Mouse (Mus musculus): Measurements from ENCODE around the gene Gm26920. TPM values are rescaled to one million over a fixed set of nuclear protein-coding genes. Genes with fewer than 3 reads are reported as not detected.

The Gm26920 gene
- polyA plus RNA-seq, 1 experiment, result 0.17 TPM

- no peak for DNase-seq (ENCODE audit: low spot score)
Measured at GRCm38 (mm10) chr7:30060341-30060740, 29.9 kb downstream of the Gm26920 start.

DNA sequence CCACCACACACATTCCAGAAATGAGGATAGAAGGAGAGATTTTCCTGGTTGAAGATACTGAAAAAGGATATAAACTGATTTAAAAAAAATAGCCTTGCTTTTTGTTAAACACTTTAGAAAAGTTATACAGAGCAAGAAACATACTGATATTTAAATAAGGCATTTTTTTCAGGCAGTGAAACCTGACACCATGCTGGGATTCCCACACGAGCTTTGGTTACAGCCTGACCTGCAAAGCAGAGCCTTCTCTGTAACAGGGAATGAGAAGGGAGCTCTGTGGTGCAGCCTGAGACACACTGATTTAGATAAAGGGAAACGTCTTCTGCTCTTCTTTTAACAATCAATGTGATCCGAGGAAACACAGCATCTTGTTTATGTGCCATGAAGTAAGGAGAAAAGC is 36.6 kb downstream of the Gm26920 start:
- no peak for DNase-seq (ENCODE audit: low spot score)

DNA sequence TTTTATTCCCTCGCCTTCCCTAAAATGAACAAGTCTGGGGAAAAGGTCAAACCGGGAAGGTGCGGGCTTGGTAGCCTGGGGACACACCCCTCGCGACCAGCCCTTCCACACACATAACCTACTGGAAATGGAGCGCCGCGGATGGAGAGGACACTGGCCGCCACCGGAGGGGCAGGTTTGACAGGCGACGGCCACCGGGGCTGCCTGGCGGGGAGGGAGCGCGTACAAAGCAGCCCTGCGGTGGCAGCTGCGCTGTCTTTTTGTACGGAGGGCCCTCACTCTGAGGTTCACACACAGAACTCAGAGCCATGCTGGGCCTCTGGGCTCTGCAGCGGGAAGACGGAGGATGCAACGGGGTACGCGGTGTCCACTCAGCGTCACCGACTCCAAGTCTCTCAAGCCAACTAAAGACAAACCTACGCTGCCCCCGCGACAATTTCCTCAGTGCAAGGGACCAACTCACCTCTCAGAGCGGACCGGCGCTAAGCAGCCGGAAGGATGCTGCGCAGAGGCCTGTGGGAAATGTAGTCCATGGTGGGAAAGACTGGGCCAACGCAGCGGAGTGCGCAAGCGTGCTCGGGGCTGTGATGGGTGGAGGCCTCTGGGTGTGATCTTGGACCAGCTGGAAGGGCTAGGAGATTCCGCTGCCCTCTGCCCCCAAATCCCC is 39.2 kb downstream of the Gm26920 start, which contains the start of gene Zfp14:
Zfp14 (minus strand) TSS at position 499 of the 667 bp plus-strand sequence.
- peak; percentile 64 for DNase-seq (ENCODE audit: low spot score)

GRCm38 (mm10) chr7:30048126-30048525 is 42.1 kb downstream of the Gm26920 start:
- no peak for DNase-seq (ENCODE audit: low spot score)

- DNase-seq (ENCODE audit: low spot score), result no peak
Measured at GRCm38 (mm10) chr7:30044354-30044753, 45.9 kb downstream of the Gm26920 start.

GRCm38 (mm10) chr7:30034331-30034730 is 55.9 kb downstream of the Gm26920 start:
- no peak for DNase-seq (ENCODE audit: low spot score)

DNA sequence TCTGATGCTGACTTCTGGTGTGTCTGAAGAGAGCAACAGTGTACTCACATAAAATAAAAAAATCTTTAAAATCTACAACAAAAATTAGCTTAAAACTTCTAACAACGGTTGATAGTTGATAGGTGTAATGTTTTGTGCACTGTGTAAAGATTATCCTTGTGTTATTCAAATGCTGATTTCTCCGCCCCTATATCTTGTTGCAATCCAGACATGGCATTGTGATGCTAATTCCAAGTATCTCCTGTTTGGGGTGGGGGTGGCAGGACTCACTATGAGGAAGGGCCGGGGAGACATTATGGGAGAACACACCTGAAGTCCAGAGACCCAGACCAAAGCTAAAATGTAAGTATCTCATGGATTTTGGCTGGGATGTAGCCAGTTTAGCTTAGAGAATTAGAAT is 58.8 kb downstream of the Gm26920 start:
- no peak for DNase-seq (ENCODE audit: low spot score)

- DNase-seq (ENCODE audit: low spot score), result no peak
Measured at GRCm38 (mm10) chr7:30030677-30031076, 59.5 kb downstream of the Gm26920 start.

DNA sequence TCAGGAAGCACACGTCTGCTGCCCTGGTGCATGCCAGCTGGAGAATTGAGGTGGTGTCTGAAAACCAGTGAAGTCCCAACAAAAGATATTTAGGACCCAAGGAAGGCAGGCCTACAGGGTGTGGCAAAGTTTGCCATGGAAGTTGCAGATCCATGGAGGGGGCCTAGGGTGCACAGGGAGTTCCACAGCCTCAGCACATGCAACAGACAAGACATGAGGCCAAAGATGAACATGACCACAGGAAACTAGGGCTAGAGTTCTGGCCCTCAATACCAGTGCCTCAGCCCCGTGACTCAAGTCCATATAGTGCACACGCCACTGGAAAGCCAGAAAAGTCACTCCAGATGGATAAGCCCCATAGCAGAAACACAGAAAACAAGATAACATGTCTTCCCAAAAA is 61.6 kb downstream of the Gm26920 start:
- DNase-seq (ENCODE audit: low spot score), result no peak

- DNase-seq (ENCODE audit: low spot score), result no peak
Measured at GRCm38 (mm10) chr7:30027331-30027730, 62.9 kb downstream of the Gm26920 start.

- no peak for DNase-seq (ENCODE audit: low spot score)
Measured at GRCm38 (mm10) chr7:30025358-30025757, 64.9 kb downstream of the Gm26920 start.

DNA sequence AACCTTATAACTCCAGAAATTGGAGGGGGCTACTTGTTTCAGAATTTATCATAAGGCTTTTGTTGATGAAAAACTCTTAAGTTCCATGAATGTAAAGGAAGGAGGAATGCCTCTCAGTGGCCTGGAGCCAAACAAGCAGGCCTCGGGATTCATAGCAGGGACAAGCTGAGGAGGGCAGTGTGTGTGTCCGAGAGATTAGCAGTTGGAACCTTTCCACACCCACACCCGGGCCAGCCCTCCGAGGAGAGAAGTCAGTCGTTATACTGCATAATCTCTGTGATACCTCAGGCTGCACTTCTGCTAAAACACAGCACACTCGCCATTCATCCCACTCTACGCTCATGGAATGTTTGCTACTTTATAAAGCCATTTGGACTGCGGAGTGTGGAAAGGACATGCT is 66.4 kb downstream of the Gm26920 start:
- DNase-seq (ENCODE audit: low spot score), result no peak

DNA sequence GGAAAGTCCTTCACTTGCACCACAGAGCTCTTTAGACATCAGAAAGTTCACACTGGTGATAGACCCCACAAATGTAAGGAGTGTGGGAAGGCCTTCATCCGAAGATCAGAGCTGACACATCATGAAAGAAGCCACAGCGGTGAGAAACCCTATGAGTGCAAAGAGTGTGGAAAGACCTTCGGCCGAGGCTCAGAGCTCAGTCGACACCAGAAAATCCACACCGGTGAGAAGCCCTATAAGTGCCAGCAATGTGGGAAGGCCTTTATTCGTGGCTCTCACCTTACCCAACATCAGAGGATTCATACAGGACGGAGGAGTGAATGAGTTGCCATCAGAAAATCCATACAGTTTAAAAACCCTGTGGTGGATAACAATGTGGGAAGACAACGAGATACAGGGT is 66.9 kb downstream of the Gm26920 start:
- no peak for DNase-seq (ENCODE audit: low spot score)

- no peak for DNase-seq (ENCODE audit: low spot score)
Measured at GRCm38 (mm10) chr7:30019543-30019942, 70.7 kb downstream of the Gm26920 start.

DNA sequence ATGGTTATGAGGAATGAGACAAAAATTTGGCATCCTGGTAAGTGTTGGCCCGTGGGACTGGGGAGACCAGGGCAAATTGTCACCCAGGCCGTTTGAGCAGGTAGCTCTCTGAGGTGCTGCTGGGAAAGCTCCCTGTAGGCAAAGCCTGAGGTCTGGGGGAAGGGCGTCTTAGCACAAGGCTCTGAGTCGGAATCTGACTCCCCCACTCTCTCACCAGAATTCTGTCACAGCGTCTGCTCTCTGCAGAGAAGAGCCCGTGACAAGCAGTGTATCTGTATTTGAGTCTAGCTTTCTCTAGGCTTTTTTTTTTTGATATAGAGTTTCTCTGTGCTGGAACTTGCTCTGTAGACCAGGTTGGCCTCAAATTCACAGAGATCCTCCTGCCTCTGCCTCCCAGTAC is 73.0 kb downstream of the Gm26920 start:
- no peak for DNase-seq (ENCODE audit: low spot score)

GRCm38 (mm10) chr7:30012956-30013363 is 77.2 kb downstream of the Gm26920 start:
- no peak for DNase-seq (ENCODE audit: low spot score)

DNA sequence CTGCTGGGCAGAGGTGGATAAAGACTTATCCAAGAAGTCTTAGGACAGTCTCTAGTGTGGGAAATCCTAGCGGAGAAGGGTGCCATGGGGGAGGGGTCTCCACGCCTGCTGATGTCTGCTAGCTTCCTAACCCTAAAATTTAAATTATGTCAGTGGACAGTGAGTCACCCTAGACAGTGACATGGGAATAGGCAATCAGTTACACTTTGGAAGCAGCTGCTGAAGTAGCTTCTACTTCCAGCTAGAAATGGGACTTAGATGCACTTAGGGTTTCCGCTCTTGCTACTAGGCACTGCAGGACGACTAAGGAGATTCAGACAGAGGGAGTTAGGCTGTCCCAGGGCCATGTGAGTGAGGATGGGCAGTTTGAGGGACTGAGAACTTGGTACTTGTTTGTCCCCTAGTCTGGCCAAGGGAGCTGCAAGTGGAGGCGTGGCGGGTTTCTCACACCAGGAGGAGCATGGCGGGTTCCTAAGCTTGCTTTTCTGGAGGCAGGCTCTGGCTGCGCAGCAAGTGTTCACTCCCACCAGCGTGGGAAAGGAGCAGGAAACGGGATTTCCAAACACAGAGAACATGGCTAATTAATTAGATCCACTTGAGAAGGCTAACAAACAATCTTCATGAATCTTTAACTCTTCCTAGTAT is 79.5 kb downstream of the Gm26920 start:
- DNase-seq (ENCODE audit: low spot score), result no peak

DNA sequence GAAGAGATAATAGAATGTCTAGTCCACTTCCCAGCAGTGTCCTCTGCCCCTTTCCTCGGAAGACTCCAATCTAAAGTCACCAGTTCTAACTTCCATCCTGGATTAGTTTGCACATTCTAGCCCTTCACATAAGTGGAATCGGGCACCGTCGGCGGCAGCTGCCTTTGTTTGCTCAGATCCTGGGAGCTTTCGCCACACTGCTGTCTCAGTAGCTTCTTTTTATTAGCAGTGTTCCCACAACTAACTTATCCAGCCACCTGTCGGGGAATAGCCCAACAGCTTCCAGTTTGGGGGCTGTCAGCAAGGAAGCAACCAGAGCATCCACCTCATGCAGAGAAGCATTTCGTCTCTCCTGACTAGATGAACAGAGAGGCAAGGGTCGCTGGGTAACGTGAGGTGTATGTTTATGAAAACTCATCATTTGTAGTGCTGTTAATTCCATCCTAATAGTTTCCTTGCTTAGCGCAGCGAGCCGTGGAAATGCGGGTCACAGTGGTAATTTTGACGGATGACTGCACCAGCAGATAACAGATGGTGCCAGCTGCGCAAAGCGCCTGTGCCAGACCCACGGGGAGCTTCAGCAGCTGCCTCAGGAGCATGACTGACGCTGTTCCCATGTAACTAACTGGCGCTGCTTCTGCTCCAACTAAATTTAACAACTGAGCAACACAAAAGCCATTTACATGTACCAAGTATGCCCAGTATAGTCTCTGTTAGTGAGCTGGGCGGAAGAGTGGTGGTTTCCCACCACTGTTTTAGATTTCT is 80.7 kb downstream of the Gm26920 start:
- DNase-seq (ENCODE audit: low spot score), result no peak

DNA sequence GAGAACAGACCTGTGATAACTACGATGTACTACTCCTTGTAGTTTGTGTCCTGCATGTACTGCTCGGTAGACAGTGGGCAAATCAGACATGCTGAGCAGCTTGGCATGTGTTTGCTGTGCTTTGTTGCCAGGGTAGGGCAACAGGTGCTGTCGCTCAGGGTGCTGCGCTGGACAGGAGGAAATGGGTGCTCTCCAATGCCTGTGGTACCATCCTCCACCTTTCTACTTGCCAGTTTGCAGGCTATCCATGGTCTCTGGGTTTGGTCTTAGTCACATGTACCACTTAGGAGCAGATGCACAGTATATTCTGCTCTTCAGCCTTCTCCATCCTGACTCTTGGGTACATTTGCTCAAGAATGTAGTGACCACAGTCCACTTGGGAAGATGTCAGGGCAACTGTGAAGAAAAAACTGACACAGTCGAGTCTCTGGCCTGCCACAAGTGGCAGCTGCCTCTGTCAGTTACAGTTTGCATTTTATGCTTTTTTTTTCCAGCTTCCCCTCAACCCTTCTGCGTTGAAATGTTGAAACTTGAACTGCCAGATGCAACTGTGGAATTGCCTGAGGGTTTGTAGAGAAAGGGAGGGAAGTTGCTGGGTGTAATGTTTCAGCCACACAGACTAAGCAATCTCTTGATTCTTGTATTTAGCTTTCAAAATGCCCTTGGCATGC is 82.1 kb downstream of the Gm26920 start:
- DNase-seq (ENCODE audit: low spot score), result no peak

GRCm38 (mm10) chr7:30007601-30008000 is 82.6 kb downstream of the Gm26920 start:
- no peak for DNase-seq (ENCODE audit: low spot score)

Data from urinary bladder, adult 2 months (tissue).